8 mouse cellular contexts compared by ENCODE assay signal in genomic region chr1:39901851-39902703, GRCm38 (mm10). TPM values are rescaled to one million over a fixed set of nuclear protein-coding genes. Genes with fewer than 3 reads are reported as not detected.
DNase-seq lines count a peak whose midpoint lies in the region; ATAC-seq and TF ChIP-seq lines count a peak whose summit lies in the region.

No protein-coding gene starts in this region.

- peak; percentile 63 to 65 for DNase-seq in cerebellum, adult 18-20 months
- peak; percentile 73 for DNase-seq in forebrain, postnatal 0 days
- peak; percentile 64 for DNase-seq in induced T-regulatory cell, adult 2 months (ENCODE audit: low read depth)
- no peak for DNase-seq in yolk sac, embryonic 10.5 days (ENCODE audit: low spot score)

- H3K36me3 ChIP-seq in megakaryocyte, embryonic 14.5 days (replicated peaks; ENCODE audit: low read length): peaks cover 21% of the 10 kb centered on the region
- peaks cover 4% of the 10 kb centered on the region; the same call in 1 of the 2 replicates for H3K36me3 ChIP-seq in forebrain, postnatal 0 days (ENCODE audit: insufficient read depth)
- no peaks in the 10 kb centered on the region for H3K36me3 ChIP-seq in liver, embryonic 15.5 days (replicated peaks)
- no peaks in the 10 kb centered on the region for H3K36me3 ChIP-seq in neural tube, embryonic 14.5 days (ENCODE audit: control insufficient read depth, insufficient read depth, low read length)

- ATAC-seq in megakaryocyte, adult 5-6 weeks (ENCODE audit: poor library complexity, severe bottlenecking): no peak
- peak; percentile 17 for ATAC-seq in forebrain, postnatal 0 days
- no peak for ATAC-seq in liver, embryonic 15.5 days (ENCODE audit: insufficient read depth)
- ATAC-seq in neural tube, embryonic 14.5 days (ENCODE audit: low read depth): no peak

- no peak for TF ChIP-seq CTCF in forebrain, postnatal 0 days (IDR thresholded peaks at IDR 0.05; ENCODE audit: low read depth)

- H3K9ac ChIP-seq in forebrain, postnatal 0 days: peak overlapping the region; percentile 100
- H3K9ac ChIP-seq in liver, embryonic 15.5 days: peak overlapping the region; percentile 58; the same call in 1 of the 2 replicates
- peak overlapping the region; percentile 99 for H3K9ac ChIP-seq in neural tube, embryonic 14.5 days (replicated peaks; ENCODE audit: low read depth, low read length)

- whole genome bisulfite sequencing in forebrain, postnatal 0 days: under 1% methylated on average over 26 of the region's 26 CpGs
- 10% methylated on average over 26 of the region's 26 CpGs for WGBS in liver, embryonic 15.5 days (ENCODE audit: insufficient replicate concordance)
- under 1% methylated on average over 26 of the region's 26 CpGs for WGBS in neural tube, embryonic 14.5 days

- peak overlapping the region; percentile 51 for H3K4me2 ChIP-seq in forebrain, postnatal 0 days (ENCODE audit: low read depth)
- peak overlapping the region; percentile 71 for H3K4me2 ChIP-seq in liver, embryonic 15.5 days
- peak overlapping the region; percentile 92 for H3K4me2 ChIP-seq in neural tube, embryonic 14.5 days (ENCODE audit: low read depth, low read length)

- H3K4me3 ChIP-seq in megakaryocyte, embryonic 14.5 days (replicated peaks): peak overlapping the region; percentile 95
- H3K4me3 ChIP-seq in forebrain, postnatal 0 days (ENCODE audit: low read depth, low read length): peak overlapping the region; percentile 93
- H3K4me3 ChIP-seq in liver, embryonic 15.5 days (replicated peaks): peak overlapping the region; percentile 67
- H3K4me3 ChIP-seq in neural tube, embryonic 14.5 days (ENCODE audit: low read depth, low read length): peak overlapping the region; percentile 98

- H3K4me1 ChIP-seq in megakaryocyte, embryonic 14.5 days: peaks cover 64% of the 10 kb centered on the region
- H3K4me1 ChIP-seq in forebrain, postnatal 0 days (ENCODE audit: insufficient read depth): peaks cover 44% of the 10 kb centered on the region
- peaks cover 36% of the 10 kb centered on the region for H3K4me1 ChIP-seq in liver, embryonic 15.5 days (replicated peaks)
- H3K4me1 ChIP-seq in neural tube, embryonic 14.5 days (ENCODE audit: control insufficient read depth, insufficient read depth, low read length): peaks cover 47% of the 10 kb centered on the region

- H3K27me3 ChIP-seq in megakaryocyte, embryonic 14.5 days (replicated peaks): peaks cover 15% of the 10 kb centered on the region
- H3K27me3 ChIP-seq in forebrain, postnatal 0 days (ENCODE audit: insufficient read depth, low read length): no peaks in the 10 kb centered on the region
- peaks cover 49% of the 10 kb centered on the region for H3K27me3 ChIP-seq in liver, embryonic 15.5 days
- no peaks in the 10 kb centered on the region for H3K27me3 ChIP-seq in neural tube, embryonic 14.5 days (ENCODE audit: control insufficient read depth, insufficient read depth, low read length)

- peaks cover 4% of the 10 kb centered on the region for H3K9me3 ChIP-seq in megakaryocyte, embryonic 14.5 days
- no peaks in the 10 kb centered on the region for H3K9me3 ChIP-seq in forebrain, postnatal 0 days (ENCODE audit: low read length)
- H3K9me3 ChIP-seq in liver, embryonic 15.5 days (replicated peaks): no peaks in the 10 kb centered on the region
- no peaks in the 10 kb centered on the region for H3K9me3 ChIP-seq in neural tube, embryonic 14.5 days (ENCODE audit: control insufficient read depth, low read length)

- peak overlapping the region; percentile 100 for H3K27ac ChIP-seq in forebrain, postnatal 0 days (ENCODE audit: low read depth, low read length)
- H3K27ac ChIP-seq in liver, embryonic 15.5 days (replicated peaks): peak overlapping the region; percentile 78
- peak overlapping the region; percentile 100 for H3K27ac ChIP-seq in neural tube, embryonic 14.5 days (ENCODE audit: low read depth, low read length)

RNA-seq across cellular contexts. Expression of gene Map4k4, which starts 1.4 kb away (rescaled TPM):
- polyA plus RNA-seq in megakaryocyte, embryonic 14.5 days (2012; ENCODE audit: insufficient read depth, low replicate concordance): 13.5 and 22.8 TPM in 2 replicates
- total RNA-seq in megakaryocyte, adult 5-6 weeks (2015): 52.1 and 52.3 TPM in 2 replicates
- 190 and 228 TPM in 2 replicates for total RNA-seq in megakaryocyte, adult 5-6 weeks (2017)
- 201 and 241 TPM in 2 replicates for total RNA-seq in forebrain, postnatal 0 days (2014; rRNA removed)
- polyA plus RNA-seq in forebrain, postnatal 0 days (2015; fragmentation: Nextera tagmentation; extraction: Ambion mirVana): 11.9 and 21.3 TPM in 2 replicates
- 3.5 and 4.4 TPM in 2 replicates for polyA plus RNA-seq in liver, embryonic 15.5 days (2015; fragmentation: Nextera tagmentation; extraction: Ambion mirVana)
- polyA plus RNA-seq in neural tube, embryonic 14.5 days (2014; fragmentation: Nextera tagmentation; extraction: Ambion mirVana): 47.9 and 56.6 TPM in 2 replicates
